Mouse (Mus musculus) MEL (cell line): ENCODE measurements around the gene Abl1.

ENCODE experiments used
- MYC ChIP-seq: IDR thresholded peaks from 2 replicates; pipeline ENCODE4 v1.6.1; 2011; ENCODE audit warnings: low read depth, mild to moderate bottlenecking, low read length, improper control_type of control experiment, moderate library complexity
- POLR2A ChIP-seq, 2 experiments: IDR thresholded peaks; 2 replicates each; pipeline ENCODE4 v1.6.1; 2011 to 2012; ENCODE audit warnings: low read length in 2 of 2, mild to moderate bottlenecking in 2 of 2, control low read depth in 1 of 2, improper control_type of control experiment in 1 of 2, low read depth in 1 of 2, moderate library complexity in 1 of 2; ENCODE audit not compliant: control insufficient read depth in 1 of 2, insufficient read depth in 1 of 2, poor library complexity in 1 of 2
- SIN3A ChIP-seq: IDR thresholded peaks from 2 replicates; pipeline ENCODE4 v1.6.1; 2012; ENCODE audit warnings: low read length, improper control_type of control experiment, inconsistent platforms
- TAL1 ChIP-seq: IDR thresholded peaks from 2 replicates; pipeline ENCODE4 v1.6.1; 2012; ENCODE audit warnings: mild to moderate bottlenecking, inconsistent platforms, low read length, moderate library complexity, mixed read lengths
- UBTF ChIP-seq: IDR thresholded peaks from 2 replicates; pipeline ENCODE4 v1.6.1; 2012; ENCODE audit warnings: low read depth, mild to moderate bottlenecking, inconsistent platforms, low read length, improper control_type of control experiment, moderate library complexity, borderline replicate concordance; ENCODE audit not compliant: insufficient read depth
- USF2 ChIP-seq, 2 experiments: IDR thresholded peaks; 2 replicates each; pipeline ENCODE4 v1.6.1; 2011 to 2012; ENCODE audit warnings: improper control_type of control experiment in 2 of 2, low read length in 2 of 2, borderline replicate concordance in 1 of 2, inconsistent platforms in 1 of 2, low read depth in 1 of 2, mild to moderate bottlenecking in 1 of 2; ENCODE audit not compliant: insufficient read depth in 1 of 2

- no peak for TF ChIP-seq TAL1
- no peak for TF ChIP-seq MYC
- TF ChIP-seq UBTF = no peak
- TF ChIP-seq USF2 (IDR thresholded peaks at IDR 0.05; ENCODE audit: borderline replicate concordance in 1 of 2, insufficient read depth in 1 of 2, low read depth in 1 of 2, low read length in 2 of 2) = no peak
- no peak for TF ChIP-seq POLR2A (IDR thresholded peaks at IDR 0.05; ENCODE audit: control insufficient read depth in 1 of 2, insufficient read depth in 1 of 2, low read depth in 1 of 2, low read length in 2 of 2, poor library complexity in 1 of 2)
- no peak for TF ChIP-seq SIN3A
Observed at GRCm38 (mm10) chr2:31719202-31719880, 31.2 kb downstream of the Abl1 start.
